Mouse (Mus musculus): ENCODE measurements around the gene Psmd13.

DNA sequence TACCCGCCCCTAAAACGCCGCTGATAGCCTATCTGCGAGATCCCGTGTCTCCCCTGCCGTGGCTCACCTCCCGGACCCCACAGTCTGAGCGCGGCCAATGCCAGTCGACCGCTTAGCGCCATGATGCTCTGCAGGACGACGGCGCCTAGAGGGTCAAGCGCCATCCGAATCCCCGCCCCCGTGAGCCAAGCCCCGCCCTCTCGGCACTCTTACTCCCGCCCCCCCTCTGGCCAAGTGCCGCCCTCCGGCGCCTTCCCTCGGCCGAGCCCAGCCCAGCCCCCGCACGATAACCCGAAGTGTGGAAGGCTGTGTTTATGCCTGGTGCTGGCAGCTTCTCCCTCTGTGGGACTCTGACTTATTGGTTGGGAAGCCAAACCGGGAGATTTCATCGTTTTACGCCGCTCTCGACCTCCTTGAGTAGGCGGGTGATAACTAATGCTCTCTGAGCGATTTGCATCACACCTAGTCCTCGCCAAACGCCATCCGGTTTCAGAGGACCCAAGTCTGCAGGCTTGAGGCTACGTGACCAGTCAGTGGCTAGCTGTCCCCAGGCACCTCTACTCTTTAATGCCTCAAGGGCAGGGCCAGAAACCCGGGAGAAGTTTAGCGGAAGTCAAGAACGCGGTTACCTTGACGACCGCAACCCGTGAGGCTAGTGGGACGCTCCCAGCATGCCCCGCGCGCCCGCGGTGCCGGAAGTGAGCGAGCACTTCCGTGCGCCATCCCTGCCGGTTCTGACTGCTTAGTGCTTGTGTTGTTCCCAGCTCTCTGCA, at the start of gene Psmd13, which contains the start of gene Sirt3:
- TF ChIP-seq CTCF (IDR thresholded peaks at IDR 0.05; ENCODE audit: borderline replicate concordance, extremely low read depth, insufficient read depth, insufficient read length) (no peak), POLR2A (IDR thresholded peaks at IDR 0.05; ENCODE audit: borderline replicate concordance, extremely low read depth, insufficient read depth, insufficient read length, poor library complexity, severe bottlenecking) (0 out of 2 replicates have a peak, but pooled peaks have one; percentile 9)

All from brain, embryonic 14.5 days (tissue).